ENCODE assay signal across 9 mouse cellular contexts in the genomic region with DNA sequence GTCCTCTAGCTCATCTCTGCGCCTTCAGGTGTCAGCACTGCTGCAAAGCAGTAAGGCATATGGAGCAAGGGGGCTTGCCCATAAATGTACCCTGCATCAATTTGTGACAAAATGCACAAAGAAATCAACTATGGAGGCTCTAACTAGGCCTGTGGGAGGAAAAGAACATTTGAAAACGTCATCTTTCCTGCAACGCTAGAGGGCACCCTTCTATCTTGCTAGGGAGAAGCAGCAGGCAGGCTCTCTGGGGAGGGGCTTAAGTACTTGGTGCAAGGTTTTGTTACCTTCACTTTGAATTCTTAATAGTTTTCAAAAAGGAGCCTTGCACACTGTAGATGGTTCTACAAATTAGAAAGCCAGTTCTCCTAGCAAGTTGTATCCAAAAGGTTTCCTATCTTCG. TPM values are rescaled to one million over a fixed set of nuclear protein-coding genes. Genes with fewer than 3 reads are reported as not detected.
DNase-seq lines count a peak whose midpoint lies in the region; ATAC-seq lines count a peak whose summit lies in the region.
"Had no signal": no experiment of that assay in that cellular context is flagged by ENCODE, and none has a peak within 500 bp of the region (broad histone marks: within the 10 kb centered on the region; RNA-seq: fewer than 3 reads in every experiment).

No protein-coding gene starts in this region.

- no peaks in the 10 kb centered on the region for H3K9me3 ChIP-seq in midbrain, embryonic 11.5 days (ENCODE audit: control insufficient read depth, low read length)
- H3K9me3 ChIP-seq in midbrain, embryonic 16.5 days (replicated peaks; ENCODE audit: control insufficient read depth, low read length, poor library complexity, severe bottlenecking), result no peaks in the 10 kb centered on the region
- H3K9me3 ChIP-seq in forebrain, embryonic 13.5 days (replicated peaks), result no peaks in the 10 kb centered on the region

- 20% methylated on average over 4 of the region's 4 CpGs for WGBS in midbrain, embryonic 11.5 days
- WGBS in midbrain, embryonic 16.5 days, result 18% methylated on average over 4 of the region's 4 CpGs
- WGBS in forebrain, embryonic 13.5 days, result 27% methylated on average over 4 of the region's 4 CpGs

- H3K4me3 ChIP-seq in midbrain, embryonic 11.5 days (ENCODE audit: low read depth, low read length), result no peak overlapping the region
- H3K4me3 ChIP-seq in midbrain, embryonic 16.5 days (ENCODE audit: low read depth, low read length), result no peak overlapping the region
- H3K4me3 ChIP-seq in forebrain, embryonic 13.5 days, result no peak overlapping the region
- H3K4me3 ChIP-seq: erythroblast, embryonic 14.5 days had no signal

- no peak overlapping the region for H3K27ac ChIP-seq in midbrain, embryonic 11.5 days (ENCODE audit: low read depth, low read length)
- no peak overlapping the region for H3K27ac ChIP-seq in midbrain, embryonic 16.5 days (ENCODE audit: low read length)
- H3K27ac ChIP-seq in forebrain, embryonic 13.5 days, result no peak overlapping the region

- peaks cover 4% of the 10 kb centered on the region; the same call in 1 of the 2 replicates for H3K4me1 ChIP-seq in midbrain, embryonic 11.5 days (ENCODE audit: control insufficient read depth, insufficient read depth, low read length)
- H3K4me1 ChIP-seq in midbrain, embryonic 16.5 days (ENCODE audit: control insufficient read depth, insufficient read depth, low read length), result peaks cover 8% of the 10 kb centered on the region; the same call in 1 of the 2 replicates
- peaks cover 13% of the 10 kb centered on the region for H3K4me1 ChIP-seq in forebrain, embryonic 13.5 days

- peak; percentile 24 for DNase-seq in adrenal gland, adult 2 months
- no peak for DNase-seq in adrenal gland, postnatal 4 days (ENCODE audit: low spot score in 2 of 2)
- DNase-seq in midbrain, embryonic 11.5 days (ENCODE audit: low spot score, missing footprints), result peak; percentile 95
- peak; percentile 42 to 69 for DNase-seq in kidney, postnatal 36 days
- peak; percentile 79 for DNase-seq in lung, postnatal 10 days
- no peak for DNase-seq in B cell, adult 2 months

- no peak overlapping the region for H3K9ac ChIP-seq in midbrain, embryonic 11.5 days (ENCODE audit: low read length)
- H3K9ac ChIP-seq in midbrain, embryonic 16.5 days (ENCODE audit: low read depth, low read length), result no peak overlapping the region
- no peak overlapping the region for H3K9ac ChIP-seq in forebrain, embryonic 13.5 days

- peaks cover 22% of the 10 kb centered on the region for H3K27me3 ChIP-seq in midbrain, embryonic 11.5 days (ENCODE audit: control insufficient read depth, insufficient read depth, low read length)
- no peaks in the 10 kb centered on the region for H3K27me3 ChIP-seq in midbrain, embryonic 16.5 days (ENCODE audit: control insufficient read depth, insufficient read depth, low read depth, low read length)
- H3K27me3 ChIP-seq in forebrain, embryonic 13.5 days, result peaks cover 15% of the 10 kb centered on the region; the same call in 1 of the 2 replicates

- no peak overlapping the region for H3K4me2 ChIP-seq in midbrain, embryonic 11.5 days
- no peak overlapping the region for H3K4me2 ChIP-seq in midbrain, embryonic 16.5 days (ENCODE audit: low read length)
- no peak overlapping the region for H3K4me2 ChIP-seq in forebrain, embryonic 13.5 days

- no peak for ATAC-seq in midbrain, embryonic 11.5 days (ENCODE audit: low FRiP score)
- ATAC-seq in midbrain, embryonic 16.5 days, result no peak
- 0 out of 2 replicates have a peak, but pooled peaks have one; percentile 2 for ATAC-seq in forebrain, embryonic 13.5 days

- no peaks in the 10 kb centered on the region for H3K36me3 ChIP-seq in midbrain, embryonic 11.5 days (ENCODE audit: control insufficient read depth, insufficient read depth, low read length)
- no peaks in the 10 kb centered on the region for H3K36me3 ChIP-seq in midbrain, embryonic 16.5 days (ENCODE audit: control insufficient read depth, insufficient read depth, low read length)
- no peaks in the 10 kb centered on the region for H3K36me3 ChIP-seq in forebrain, embryonic 13.5 days (ENCODE audit: poor library complexity, severe bottlenecking)

RNA-seq across cellular contexts. Expression of gene Adcy2, which starts 2.8 kb away (rescaled TPM):
- total RNA-seq in adrenal gland, adult 2 months (2021), result 1 to 10 TPM in 1 of 2 experiments, under 1 TPM in 1; 0.72 to 1.3 TPM
- 0.27 and 0.49 TPM in 2 replicates for polyA plus RNA-seq in adrenal gland, adult 2 months (2012; rRNA removed)
- total RNA-seq in adrenal gland, postnatal 4 days (2021), result 1 to 10 TPM; 3.2 to 3.3 TPM
- polyA plus RNA-seq in midbrain, embryonic 11.5 days (2014; fragmentation: Nextera tagmentation; extraction: Ambion mirVana), result 1.4 and 1.5 TPM in 2 replicates
- 6.7 and 7.5 TPM in 2 replicates for polyA plus RNA-seq in midbrain, embryonic 16.5 days (2015; fragmentation: Nextera tagmentation; extraction: Ambion mirVana)
- 1.2 and 1.3 TPM in 2 replicates for polyA plus RNA-seq in forebrain, embryonic 13.5 days (2015; fragmentation: Nextera tagmentation; extraction: Ambion mirVana)
- polyA plus RNA-seq: erythroblast, embryonic 14.5 days had no signal

Comparison
In these comparisons a context has a peak if more than half of its experiments do, and no peak if none do; other contexts are left out.
1. DNase-seq: peak in adrenal gland, adult 2 months (single experiment), midbrain, embryonic 11.5 days (single experiment), kidney, postnatal 36 days (2 of 2) and lung, postnatal 10 days (single experiment); none in adrenal gland, postnatal 4 days (0 of 2) and B cell, adult 2 months (0 of 2).